Mouse (Mus musculus) erythroblast, embryonic 14.5 days (primary cell): ENCODE data around the gene Tex26. TPM values are rescaled to one million over a fixed set of nuclear protein-coding genes. Genes with fewer than 3 reads are reported as not detected.

ENCODE experiments used
- H3K27me3 ChIP-seq: 2 replicates; pipeline ENCODE4 v1.6.1; 2012; ENCODE audit warnings: inconsistent platforms; ENCODE audit not compliant: control insufficient read depth
- H3K36me3 ChIP-seq: 2 replicates; pipeline ENCODE4 v1.6.1; 2012; ENCODE audit warnings: mild to moderate bottlenecking, inconsistent platforms; ENCODE audit not compliant: control insufficient read depth
- H3K4me1 ChIP-seq: 2 replicates; pipeline ENCODE4 v1.6.1; 2012; ENCODE audit warnings: inconsistent platforms; ENCODE audit not compliant: control insufficient read depth
- H3K4me3 ChIP-seq: replicated peaks from 2 replicates; pipeline ENCODE3; 2012; ENCODE audit warnings: moderate library complexity, mild to moderate bottlenecking, inconsistent platforms
- H3K9me3 ChIP-seq: 2 replicates; pipeline ENCODE4 v1.6.1; 2012; ENCODE audit warnings: low read length, inconsistent platforms, mixed read lengths; ENCODE audit not compliant: control insufficient read depth
- GATA1 ChIP-seq: IDR thresholded peaks from 2 replicates; pipeline ENCODE4 v1.6.1; 2012; ENCODE audit warnings: low read length, inconsistent platforms, mixed read lengths
- TAL1 ChIP-seq: IDR thresholded peaks from 3 replicates; pipeline ENCODE4 v1.6.1; 2012; ENCODE audit warnings: low read length, inconsistent platforms, mixed read lengths
- polyA plus RNA-seq: library from polyadenylated mRNA; stranded (reverse); fragments of >175 nt; gene quantifications from 2 replicates; pipeline ENCODE4 v1.2.3, GENCODE M21; 2012

Gene Tex26
- polyA plus RNA-seq, 1 experiment = not detected

- TF ChIP-seq GATA1 (no peak), TAL1 (no peak)
- 0 out of 2 replicates have a peak, but pooled peaks cover 2% of the 10 kb centered on the region for H3K9me3 ChIP-seq
- no peak overlapping the region for H3K4me3 ChIP-seq
- H3K27me3 ChIP-seq = no peaks in the 10 kb centered on the region
- H3K36me3 ChIP-seq = no peaks in the 10 kb centered on the region
- no peaks in the 10 kb centered on the region for H3K4me1 ChIP-seq
Observed at GRCm38 (mm10) chr5:149474701-149475468, 35.4 kb downstream of the Tex26 start.

GRCm38 (mm10) chr5:149481920-149482319 is 42.5 kb downstream of the Tex26 start:
- H3K9me3 ChIP-seq = 0 out of 2 replicates have a peak, but pooled peaks cover 2% of the 10 kb centered on the region
- no peaks in the 10 kb centered on the region for H3K4me1 ChIP-seq
- no peaks in the 10 kb centered on the region for H3K36me3 ChIP-seq
- no peaks in the 10 kb centered on the region for H3K27me3 ChIP-seq
- TF ChIP-seq GATA1 (no peak), TAL1 (no peak)
- no peak overlapping the region for H3K4me3 ChIP-seq

DNA sequence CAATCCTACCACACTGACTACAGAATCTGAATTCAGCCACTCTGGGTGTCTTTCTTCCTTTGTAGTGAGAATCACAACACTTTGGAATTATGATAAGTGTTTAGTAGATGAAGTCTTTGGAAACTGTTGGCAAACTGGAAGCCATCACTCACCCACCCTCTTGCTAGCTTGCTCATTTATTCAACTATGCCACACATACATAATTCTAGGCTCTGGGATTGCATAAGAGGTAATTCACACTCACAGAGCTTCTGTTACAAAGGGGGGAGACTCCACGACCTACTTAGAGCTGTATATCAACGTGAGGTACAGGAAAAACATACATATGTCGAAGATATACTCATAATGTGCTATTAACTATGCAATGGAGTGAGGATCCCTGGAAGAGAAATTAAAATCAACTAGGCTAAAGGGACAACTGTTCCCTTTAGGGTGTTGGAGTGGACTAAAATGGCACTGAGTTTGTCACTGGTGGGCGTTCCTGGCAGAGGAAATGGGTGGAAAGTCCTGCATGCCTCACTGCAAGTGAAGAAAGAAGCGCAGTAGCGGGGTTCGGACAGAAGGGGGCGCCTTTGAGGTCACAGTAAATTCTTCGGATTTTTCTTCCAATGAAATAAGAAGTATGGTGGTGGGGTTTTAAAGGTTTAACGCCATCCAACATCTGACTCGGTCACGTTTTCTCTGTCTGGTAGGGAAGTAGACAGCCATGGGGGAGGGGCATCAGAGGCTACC is 44.0 kb downstream of the Tex26 start:
- no peak overlapping the region for H3K4me3 ChIP-seq
- H3K9me3 ChIP-seq = 0 out of 2 replicates have a peak, but pooled peaks cover 2% of the 10 kb centered on the region
- no peak for TF ChIP-seq TAL1
- no peak for TF ChIP-seq GATA1
- H3K36me3 ChIP-seq = no peaks in the 10 kb centered on the region
- no peaks in the 10 kb centered on the region for H3K27me3 ChIP-seq
- no peaks in the 10 kb centered on the region for H3K4me1 ChIP-seq

DNA sequence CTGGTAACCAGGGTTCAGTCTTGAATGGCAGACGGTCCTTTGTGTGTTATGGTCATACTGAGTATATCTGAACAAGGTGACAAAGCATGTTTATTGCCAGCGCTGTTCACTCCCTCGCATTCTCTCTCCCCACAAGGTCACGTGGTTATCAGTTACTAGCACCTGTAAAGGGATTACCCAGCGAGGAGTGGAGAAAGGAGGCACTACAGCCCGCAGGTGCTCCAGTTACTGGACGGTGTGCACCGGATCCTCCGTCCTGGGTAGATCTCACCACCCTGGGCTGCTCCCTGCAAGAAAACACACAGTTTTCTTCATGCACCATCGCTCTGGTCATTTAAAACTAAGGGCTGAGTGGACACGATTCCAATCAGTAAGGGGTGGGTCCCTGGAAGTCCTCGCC is 44.8 kb downstream of the Tex26 start:
- H3K9me3 ChIP-seq = 0 out of 2 replicates have a peak, but pooled peaks cover 2% of the 10 kb centered on the region
- no peak overlapping the region for H3K4me3 ChIP-seq
- TF ChIP-seq TAL1 (no peak), GATA1 (no peak)
- H3K36me3 ChIP-seq = no peaks in the 10 kb centered on the region
- H3K27me3 ChIP-seq = no peaks in the 10 kb centered on the region
- no peaks in the 10 kb centered on the region for H3K4me1 ChIP-seq

GRCm38 (mm10) chr5:149485447-149485846 is 46.0 kb downstream of the Tex26 start:
- Histone ChIP-seq H3K36me3 (no peaks in the 10 kb centered on the region), H3K9me3 (peaks cover 6% of the 10 kb centered on the region), H3K27me3 (no peaks in the 10 kb centered on the region), H3K4me1 (no peaks in the 10 kb centered on the region), H3K4me3 (no peak overlapping the region)
- TF ChIP-seq GATA1 = no peak
- no peak for TF ChIP-seq TAL1

DNA sequence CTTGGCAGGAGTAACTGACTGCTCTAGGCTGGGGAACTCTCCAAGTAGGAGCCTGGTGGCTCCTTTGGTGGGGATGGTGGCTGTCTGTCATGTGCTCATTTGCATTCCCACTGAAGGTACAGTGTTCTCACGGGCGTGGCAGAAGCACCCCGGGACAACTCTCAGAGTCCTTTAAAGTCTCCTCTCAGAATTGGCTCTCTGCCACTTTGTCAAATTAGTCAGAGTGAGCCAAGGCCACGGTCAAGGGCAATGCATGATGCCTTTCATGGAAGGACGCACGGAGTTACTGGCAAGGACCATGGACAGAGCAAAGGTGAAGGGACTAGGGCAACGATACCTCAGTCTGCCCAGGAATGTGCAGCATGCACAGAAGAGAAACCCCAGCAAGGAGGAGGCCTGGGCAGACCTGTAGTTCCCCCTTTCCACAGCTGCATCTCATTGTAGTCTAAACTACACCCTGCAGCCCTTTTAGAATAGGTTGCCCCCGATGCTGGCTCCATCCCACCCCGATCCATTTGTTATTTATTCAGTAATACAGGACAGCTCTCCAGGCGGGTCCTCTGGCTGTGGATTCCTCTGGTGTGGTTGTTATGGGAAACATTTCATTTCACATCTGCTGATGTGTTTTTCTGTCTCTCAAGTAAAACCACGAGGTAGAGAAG is 49.0 kb downstream of the Tex26 start:
- TF ChIP-seq GATA1 (no peak), TAL1 (no peak)
- H3K4me1 ChIP-seq = no peaks in the 10 kb centered on the region

DNA sequence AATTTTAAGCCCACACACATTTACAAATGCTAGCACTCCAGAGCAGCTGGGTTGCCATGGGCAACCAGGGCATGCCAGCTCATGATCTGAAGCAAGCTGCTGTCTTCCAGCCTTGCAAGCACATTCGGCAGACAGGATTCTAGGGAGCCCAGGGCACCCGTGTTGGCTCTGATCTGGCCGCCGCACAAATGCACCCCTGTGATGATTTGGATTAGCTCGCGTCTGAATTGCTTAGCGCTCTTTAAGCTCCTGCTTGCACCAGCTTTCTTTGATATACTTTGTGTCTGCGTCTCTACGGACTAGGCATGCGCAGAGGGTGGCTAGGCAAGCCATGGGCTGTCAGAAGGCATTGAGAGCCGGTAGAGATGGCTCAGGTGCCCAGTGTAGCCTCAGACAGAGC is 49.7 kb downstream of the Tex26 start:
- TF ChIP-seq TAL1 (no peak), GATA1 (no peak)
- H3K9me3 ChIP-seq = peaks cover 25% of the 10 kb centered on the region
- H3K36me3 ChIP-seq = no peaks in the 10 kb centered on the region
- no peaks in the 10 kb centered on the region for H3K27me3 ChIP-seq
- H3K4me3 ChIP-seq = no peak overlapping the region
- H3K4me1 ChIP-seq = no peaks in the 10 kb centered on the region

More for the DNA sequence above, 49.0 kb downstream of the Tex26 start:
- Histone ChIP-seq H3K27me3 (no peaks in the 10 kb centered on the region), H3K36me3 (no peaks in the 10 kb centered on the region), H3K4me3 (no peak overlapping the region), H3K9me3 (peaks cover 22% of the 10 kb centered on the region)

GRCm38 (mm10) chr5:149490275-149490674 is 50.8 kb downstream of the Tex26 start:
- TF ChIP-seq GATA1 = no peak
- TF ChIP-seq TAL1 = no peak
- peaks cover 26% of the 10 kb centered on the region for H3K9me3 ChIP-seq
- H3K27me3 ChIP-seq = no peaks in the 10 kb centered on the region
- no peaks in the 10 kb centered on the region for H3K4me1 ChIP-seq
- H3K4me3 ChIP-seq = no peak overlapping the region
- H3K36me3 ChIP-seq = no peaks in the 10 kb centered on the region

GRCm38 (mm10) chr5:149495655-149496054 is 56.2 kb downstream of the Tex26 start:
- Histone ChIP-seq H3K36me3 (no peaks in the 10 kb centered on the region), H3K9me3 (peaks cover 23% of the 10 kb centered on the region), H3K4me3 (no peak overlapping the region), H3K4me1 (no peaks in the 10 kb centered on the region), H3K27me3 (no peaks in the 10 kb centered on the region)
- TF ChIP-seq GATA1 (no peak), TAL1 (no peak)
